Mouse (Mus musculus): ENCODE results near the gene Dhx16.

DNA sequence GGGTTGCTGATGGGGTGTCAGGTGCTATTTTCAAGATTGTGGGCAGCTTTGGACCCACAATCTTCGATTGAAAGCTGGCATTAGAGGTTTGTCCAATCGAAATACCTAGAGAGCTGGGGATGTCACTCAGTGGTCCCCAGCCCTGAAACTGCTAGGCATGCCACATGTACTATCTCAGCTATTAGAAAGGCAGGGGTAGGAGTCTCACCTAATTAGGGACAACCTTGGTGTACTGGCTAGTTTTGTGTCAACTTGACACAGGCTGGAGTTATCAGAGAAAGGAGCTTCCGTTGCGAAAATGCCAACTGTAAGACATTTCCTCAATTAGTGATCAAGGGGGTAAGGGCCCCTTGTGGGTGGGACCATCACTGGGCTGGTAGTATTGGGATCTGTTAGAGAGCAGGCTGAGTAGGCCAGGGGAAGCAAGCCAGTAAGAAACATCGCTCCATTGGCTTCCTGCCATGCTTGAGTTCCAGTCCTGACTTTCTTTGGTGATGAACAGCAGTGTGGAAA is 46.3 kb upstream of the Dhx16 start:
- no peak for TF ChIP-seq POLR2A (IDR thresholded peaks at IDR 0.05; ENCODE audit: extremely low read depth, insufficient read depth, low read length)
- no peak for TF ChIP-seq CTCF (IDR thresholded peaks at IDR 0.05; ENCODE audit: low read depth, low read length)

All from liver, adult 2 months (tissue).